Mouse (Mus musculus) brain, adult 10 weeks (tissue): ENCODE results near the gene Tmem52. TPM values are rescaled to one million over a fixed set of nuclear protein-coding genes. Genes with fewer than 3 reads are reported as not detected.

Experiments used
- polyA plus RNA-seq: library from polyadenylated mRNA; stranded (reverse); fragments of 350-450 nt; fragmentation: Illumina TruSeq; extraction: RNeasy Lipid Tissue Mini Kit (QIAGEN cat#74804); gene quantifications from one replicate; pipeline ENCODE4 v1.2.3, GENCODE M21; 2015; ENCODE audit warnings: low read depth, low replicate concordance

Gene Tmem52
- polyA plus RNA-seq = 1.1 TPM

GRCm38 (mm10) chr4:155468952-155469351, at the start of gene Tmem52:
Gene Tmem52 (plus strand): TSS chr4:155469114.

DNA sequence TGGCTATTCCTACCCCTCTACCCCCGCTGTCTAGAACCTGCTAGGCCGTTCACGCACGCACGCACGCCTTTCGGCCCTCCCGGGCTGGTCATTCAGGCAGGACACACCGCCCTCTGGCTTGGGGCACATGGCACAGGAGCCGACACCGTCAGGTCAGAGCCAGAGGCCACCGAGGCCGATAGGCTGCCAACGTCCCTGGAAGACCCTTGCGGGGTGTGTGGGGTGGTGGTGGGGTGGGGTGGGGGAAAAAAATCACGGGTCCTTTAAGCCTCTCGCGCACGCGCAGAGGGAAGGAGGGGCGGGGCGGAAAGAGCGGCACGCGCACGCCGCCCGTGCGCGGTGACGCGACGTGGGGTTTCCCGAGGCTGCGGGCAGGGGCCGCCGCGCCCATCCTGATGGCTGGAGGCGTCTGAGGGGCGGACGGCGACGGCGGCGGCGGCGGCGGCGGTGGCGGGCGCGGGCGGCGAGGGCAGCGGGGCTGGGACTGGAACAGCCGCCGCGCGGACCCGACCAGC, 22.1 kb downstream of the Tmem52 start, which contains the start of gene Gnb1:
Gnb1 (plus strand) TSS at position 372 of the 515 bp plus-strand sequence.

Other genes with a start within 250 kb of the Tmem52 start
- gene Ski, start 246.5 kb upstream of the Tmem52 start, polyA plus RNA-seq = 55.0 TPM
- gene Faap20, start 219.3 kb upstream of the Tmem52 start, polyA plus RNA-seq = 32.4 TPM
- 225 TPM for gene Prkcz, start 107.8 kb upstream of the Tmem52 start, polyA plus RNA-seq
- 96.0 TPM for gene Gabrd, start 71.0 kb upstream of the Tmem52 start, polyA plus RNA-seq
- 15.4 TPM for gene Cfap74, start 59.9 kb upstream of the Tmem52 start, polyA plus RNA-seq
- gene Gnb1, start 22.2 kb downstream of the Tmem52 start, polyA plus RNA-seq = 592 TPM
- 56.7 TPM for gene Nadk, start 93.3 kb downstream of the Tmem52 start, polyA plus RNA-seq
- 19.6 TPM for gene Slc35e2, start 132.3 kb downstream of the Tmem52 start, polyA plus RNA-seq
- 61.1 TPM for gene Cdk11b, start 155.7 kb downstream of the Tmem52 start, polyA plus RNA-seq
- not detected for gene Gm10563, start 176.3 kb downstream of the Tmem52 start, polyA plus RNA-seq
- 2.3 TPM for gene Mmp23, start 184.3 kb downstream of the Tmem52 start, polyA plus RNA-seq
- gene Mib2, start 200.1 kb downstream of the Tmem52 start, polyA plus RNA-seq = 74.7 TPM
- 23.6 TPM for gene Fndc10, start 225.2 kb downstream of the Tmem52 start, polyA plus RNA-seq
- 141 TPM for gene Ssu72, start 235.7 kb downstream of the Tmem52 start, polyA plus RNA-seq